Mouse (Mus musculus): ENCODE measurements at regions not wholly inside any gene's neighbourhood (a gene's known extent, or its start where the extent isn't known, plus 50 kb on each side); places are given as distances from the start of the nearest gene placed in this dataset.

GRCm38 (mm10) chr12:106626786-106627185, 616.8 kb downstream of the Vrk1 start:
- WGBS (ENCODE audit: insufficient replicate concordance) = 66% methylated on average over 15 of the region's 15 CpGs
- H3K36me3 ChIP-seq (replicated peaks; ENCODE audit: insufficient read depth, low read length) = no peaks in the 10 kb centered on the region
- H3K9ac ChIP-seq (replicated peaks) = no peak overlapping the region
- TF ChIP-seq CTCF (IDR thresholded peaks at IDR 0.05; ENCODE audit: low read depth) = no peak
- no peak for TF ChIP-seq EP300 (IDR thresholded peaks at IDR 0.05; ENCODE audit: low read depth)
- DNase-seq (no peak), ATAC-seq (no peak)
- H3K27ac ChIP-seq (ENCODE audit: low read depth) = no peak overlapping the region
- no peaks in the 10 kb centered on the region for H3K27me3 ChIP-seq (ENCODE audit: insufficient read depth, low read length)
- no peak overlapping the region for H3K4me3 ChIP-seq (ENCODE audit: low read depth, low read length)
- H3K4me2 ChIP-seq (ENCODE audit: low read depth, low read length) = no peak overlapping the region
- no peaks in the 10 kb centered on the region for H3K4me1 ChIP-seq (ENCODE audit: insufficient read depth)
- H3K9me3 ChIP-seq (ENCODE audit: low read length) = peaks cover 3% of the 10 kb centered on the region; the same call in 1 of the 2 replicates

DNA sequence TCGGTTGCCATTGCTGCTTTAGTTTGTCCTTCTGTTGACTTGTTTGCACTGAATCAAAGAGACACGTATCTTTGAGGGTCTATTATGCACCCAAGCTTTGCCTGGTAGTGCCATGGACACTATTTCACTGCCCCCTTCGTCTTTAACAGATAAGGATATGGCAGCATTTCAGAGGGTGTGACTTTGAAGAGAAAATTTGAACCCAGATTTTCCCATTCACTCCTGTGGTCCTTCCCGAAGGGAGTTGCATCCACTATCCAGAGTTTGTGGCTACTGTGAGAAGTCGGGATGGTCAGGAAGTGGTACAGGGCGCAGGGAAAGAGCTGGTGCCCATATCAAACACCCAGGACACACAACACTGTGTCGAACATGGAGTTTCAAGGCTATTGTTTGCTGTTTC, 622.5 kb downstream of the Vrk1 start:
- no peak for DNase-seq
- no peaks in the 10 kb centered on the region for H3K36me3 ChIP-seq (replicated peaks; ENCODE audit: insufficient read depth, low read length)
- no peak overlapping the region for H3K4me2 ChIP-seq (ENCODE audit: low read depth, low read length)
- H3K4me1 ChIP-seq (ENCODE audit: insufficient read depth) = no peaks in the 10 kb centered on the region
- no peaks in the 10 kb centered on the region for H3K27me3 ChIP-seq (ENCODE audit: insufficient read depth, low read length)
- no peak overlapping the region for H3K9ac ChIP-seq (replicated peaks)
- 71% methylated on average over 7 of the region's 7 CpGs for WGBS (ENCODE audit: insufficient replicate concordance)
- ATAC-seq = no peak
- H3K4me3 ChIP-seq (ENCODE audit: low read depth, low read length) = no peak overlapping the region
- no peak overlapping the region for H3K27ac ChIP-seq (ENCODE audit: low read depth)
- H3K9me3 ChIP-seq (ENCODE audit: low read length) = no peaks in the 10 kb centered on the region; the same call in 1 of the 2 replicates
- TF ChIP-seq CTCF (IDR thresholded peaks at IDR 0.05; ENCODE audit: low read depth) = no peak

DNA sequence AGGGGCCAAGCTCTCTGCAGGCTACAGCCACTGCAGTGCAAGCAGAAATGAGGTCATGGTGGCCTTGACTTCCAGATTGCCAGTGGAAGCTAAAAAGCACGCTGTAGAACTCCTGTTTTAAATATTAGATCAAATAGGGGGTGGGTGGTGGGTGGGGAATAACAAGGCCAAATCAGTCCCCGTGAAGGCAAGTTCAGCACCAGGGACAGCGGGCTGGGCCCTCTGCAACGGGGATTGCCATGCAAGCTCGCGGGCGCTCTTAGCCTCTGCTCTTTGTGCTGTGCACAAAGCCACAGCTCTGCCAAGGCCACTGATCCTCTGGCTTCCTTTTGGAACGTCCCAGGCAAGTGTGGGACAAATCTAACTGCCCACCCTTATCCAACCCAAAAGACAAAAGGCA, 623.1 kb downstream of the Vrk1 start:
- H3K9ac ChIP-seq (replicated peaks) = no peak overlapping the region
- peak; percentile 20 for DNase-seq
- no peak overlapping the region for H3K4me3 ChIP-seq (ENCODE audit: low read depth, low read length)
- TF ChIP-seq EP300 (IDR thresholded peaks at IDR 0.05; ENCODE audit: low read depth) = no peak
- no peak for TF ChIP-seq CTCF (IDR thresholded peaks at IDR 0.05; ENCODE audit: low read depth)
- no peak for ATAC-seq
- WGBS (ENCODE audit: insufficient replicate concordance) = 7% methylated on average over 8 of the region's 8 CpGs
- no peaks in the 10 kb centered on the region for H3K4me1 ChIP-seq (ENCODE audit: insufficient read depth)
- H3K9me3 ChIP-seq (ENCODE audit: low read length) = no peaks in the 10 kb centered on the region; the same call in 1 of the 2 replicates
- no peaks in the 10 kb centered on the region for H3K36me3 ChIP-seq (replicated peaks; ENCODE audit: insufficient read depth, low read length)
- no peak overlapping the region for H3K27ac ChIP-seq (ENCODE audit: low read depth)
- H3K27me3 ChIP-seq (ENCODE audit: insufficient read depth, low read length) = no peaks in the 10 kb centered on the region
- H3K4me2 ChIP-seq (ENCODE audit: low read depth, low read length) = no peak overlapping the region

DNA sequence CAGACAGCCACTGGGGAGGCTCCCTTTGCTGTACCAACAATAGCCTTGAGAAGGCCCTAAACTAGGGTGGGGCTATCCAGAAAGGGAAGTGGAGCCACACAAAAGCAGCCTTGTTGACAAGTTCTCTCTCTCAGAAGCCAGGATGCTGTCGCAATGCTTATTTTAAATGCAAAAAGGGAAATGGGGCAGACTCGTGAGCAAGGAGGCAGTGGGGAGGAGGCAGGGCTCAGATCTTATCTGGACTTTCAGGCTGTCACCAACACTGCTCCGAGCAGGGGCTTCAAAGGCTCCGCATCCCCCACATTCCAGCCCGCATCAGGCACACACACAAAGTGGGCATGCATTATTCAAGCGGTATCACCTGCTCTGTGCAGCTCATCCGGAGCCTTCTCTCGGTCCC, 648.3 kb downstream of the Vrk1 start:
- WGBS (ENCODE audit: insufficient replicate concordance) = 6% methylated on average over 8 of the region's 8 CpGs
- no peak overlapping the region for H3K9ac ChIP-seq (replicated peaks)
- ATAC-seq (peak; percentile 72), DNase-seq (peak; percentile 21)
- peak overlapping the region; percentile 29; the same call in 1 of the 2 replicates for H3K27ac ChIP-seq (ENCODE audit: low read depth)
- H3K4me1 ChIP-seq (ENCODE audit: insufficient read depth) = no peaks in the 10 kb centered on the region
- H3K4me3 ChIP-seq (ENCODE audit: low read depth, low read length) = no peak overlapping the region
- no peaks in the 10 kb centered on the region for H3K9me3 ChIP-seq (ENCODE audit: low read length)
- H3K27me3 ChIP-seq (ENCODE audit: insufficient read depth, low read length) = no peaks in the 10 kb centered on the region
- H3K36me3 ChIP-seq (replicated peaks; ENCODE audit: insufficient read depth, low read length) = no peaks in the 10 kb centered on the region
- peak overlapping the region; percentile 26; the same call in 1 of the 2 replicates for H3K4me2 ChIP-seq (ENCODE audit: low read depth, low read length)
- TF ChIP-seq CTCF (IDR thresholded peaks at IDR 0.05; ENCODE audit: low read depth) (no peak), EP300 (IDR thresholded peaks at IDR 0.05; ENCODE audit: low read depth) (no peak)

- Histone ChIP-seq H3K4me2 (ENCODE audit: low read depth, low read length) (no peak overlapping the region), H3K4me3 (ENCODE audit: low read depth, low read length) (no peak overlapping the region), H3K9ac (replicated peaks) (no peak overlapping the region), H3K27ac (ENCODE audit: low read depth) (no peak overlapping the region), H3K36me3 (replicated peaks; ENCODE audit: insufficient read depth, low read length) (no peaks in the 10 kb centered on the region), H3K4me1 (ENCODE audit: insufficient read depth) (no peaks in the 10 kb centered on the region), H3K27me3 (ENCODE audit: insufficient read depth, low read length) (no peaks in the 10 kb centered on the region), H3K9me3 (ENCODE audit: low read length) (no peaks in the 10 kb centered on the region)
- ATAC-seq = no peak
- DNase-seq = no peak
- no peak for TF ChIP-seq EP300 (IDR thresholded peaks at IDR 0.05; ENCODE audit: low read depth)
- TF ChIP-seq CTCF (IDR thresholded peaks at IDR 0.05; ENCODE audit: low read depth) = no peak
- 42% methylated on average over 13 of the region's 13 CpGs for WGBS (ENCODE audit: insufficient replicate concordance)
Observed at GRCm38 (mm10) chr12:106673232-106673766, 663.3 kb downstream of the Vrk1 start.

DNA sequence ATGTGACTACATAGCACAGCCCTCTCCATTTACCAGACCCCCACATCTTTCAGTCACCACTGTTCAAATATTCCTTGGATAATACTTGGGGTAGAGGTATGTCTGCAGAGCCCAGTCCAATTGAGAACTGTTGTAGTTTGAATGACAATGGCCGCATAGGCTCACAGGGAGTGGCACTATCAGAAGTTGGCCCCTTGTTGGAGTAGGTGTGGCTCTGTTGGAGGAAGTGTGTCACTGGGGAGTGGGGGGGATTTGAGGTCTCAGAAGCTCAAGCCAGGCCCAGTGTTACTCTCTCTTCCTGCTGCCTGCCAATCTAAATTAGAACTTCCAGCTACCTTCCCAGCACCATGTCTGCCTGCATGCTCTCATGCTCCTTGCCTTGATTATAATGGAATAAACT, 664.7 kb downstream of the Vrk1 start:
- TF ChIP-seq EP300 (IDR thresholded peaks at IDR 0.05; ENCODE audit: low read depth) (no peak), CTCF (IDR thresholded peaks at IDR 0.05; ENCODE audit: low read depth) (no peak)

GRCm38 (mm10) chr12:106676136-106676535, 666.1 kb downstream of the Vrk1 start:
- H3K4me2 ChIP-seq (ENCODE audit: low read depth, low read length) = no peak overlapping the region
- no peaks in the 10 kb centered on the region for H3K36me3 ChIP-seq (replicated peaks; ENCODE audit: insufficient read depth, low read length)
- H3K9me3 ChIP-seq (ENCODE audit: low read length) = no peaks in the 10 kb centered on the region
- H3K4me3 ChIP-seq (ENCODE audit: low read depth, low read length) = no peak overlapping the region
- TF ChIP-seq CTCF (IDR thresholded peaks at IDR 0.05; ENCODE audit: low read depth) (no peak), EP300 (IDR thresholded peaks at IDR 0.05; ENCODE audit: low read depth) (no peak)
- ATAC-seq (no peak), DNase-seq (no peak)
- no peak overlapping the region for H3K27ac ChIP-seq (ENCODE audit: low read depth)
- no peaks in the 10 kb centered on the region for H3K4me1 ChIP-seq (ENCODE audit: insufficient read depth)
- H3K27me3 ChIP-seq (ENCODE audit: insufficient read depth, low read length) = no peaks in the 10 kb centered on the region
- no peak overlapping the region for H3K9ac ChIP-seq (replicated peaks)
- 85% methylated on average over 3 of the region's 3 CpGs for WGBS (ENCODE audit: insufficient replicate concordance)

More for the DNA sequence above, 664.7 kb downstream of the Vrk1 start:
- ATAC-seq (no peak), DNase-seq (no peak)
- H3K4me3 ChIP-seq (ENCODE audit: low read depth, low read length) = no peak overlapping the region
- H3K9me3 ChIP-seq (ENCODE audit: low read length) = no peaks in the 10 kb centered on the region
- no peak overlapping the region for H3K4me2 ChIP-seq (ENCODE audit: low read depth, low read length)
- H3K9ac ChIP-seq (replicated peaks) = no peak overlapping the region
- H3K4me1 ChIP-seq (ENCODE audit: insufficient read depth) = no peaks in the 10 kb centered on the region
- no peaks in the 10 kb centered on the region for H3K27me3 ChIP-seq (ENCODE audit: insufficient read depth, low read length)
- H3K27ac ChIP-seq (ENCODE audit: low read depth) = no peak overlapping the region
- H3K36me3 ChIP-seq (replicated peaks; ENCODE audit: insufficient read depth, low read length) = no peaks in the 10 kb centered on the region
- WGBS (ENCODE audit: insufficient replicate concordance) = 77% methylated on average over 1 of the region's 1 CpGs

Data from liver, postnatal 0 days (tissue).